Mouse (Mus musculus) midbrain, postnatal 0 days (tissue): ENCODE data around the gene Rgs9. TPM values are rescaled to one million over a fixed set of nuclear protein-coding genes. Genes with fewer than 3 reads are reported as not detected.

ENCODE experiments used
- ATAC-seq: fragments of 200-750 bp; cut with Nextera tagmentation; 2 replicates; pipeline ENCODE4 v1.8.0; 2017; ENCODE audit warnings: moderate number of reproducible peaks, mild to moderate bottlenecking, moderate TSS enrichment, moderate library complexity; ENCODE audit not compliant: low FRiP score
- DNase-seq: peaks from one replicate; pipeline ENCODE4 v3.0.0-alpha.2; 2015; ENCODE audit warnings: low spot score
- H3K27ac ChIP-seq: fragments of 300-500 bp; sonication (generic); 2 replicates; pipeline ENCODE4 v1.5.1; 2014; ENCODE audit warnings: low read depth, mild to moderate bottlenecking, low read length, mixed read lengths
- H3K27me3 ChIP-seq: fragments of 300-500 bp; sonication (generic); 2 replicates; pipeline ENCODE4 v1.6.1; 2014; ENCODE audit warnings: low read length, control low read depth, mixed read lengths; ENCODE audit not compliant: insufficient read depth
- H3K36me3 ChIP-seq: fragments of 300-500 bp; sonication (generic); 2 replicates; pipeline ENCODE4 v1.6.1; 2014; ENCODE audit warnings: low read length, control low read depth, mixed read lengths; ENCODE audit not compliant: insufficient read depth
- H3K4me1 ChIP-seq: fragments of 300-500 bp; sonication (generic); 2 replicates; pipeline ENCODE4 v1.6.1; 2014; ENCODE audit warnings: mild to moderate bottlenecking, control low read depth, antibody characterized with exemption, low read length, mixed read lengths; ENCODE audit not compliant: insufficient read depth
- H3K4me2 ChIP-seq: fragments of 300-500 bp; sonication (generic); 2 replicates; pipeline ENCODE4 v1.6.1; 2014; ENCODE audit warnings: low read depth, mild to moderate bottlenecking, low read length, mixed read lengths; ENCODE audit not compliant: poor library complexity, severe bottlenecking
- H3K4me3 ChIP-seq: fragments of 300-500 bp; sonication (generic); 2 replicates; pipeline ENCODE4 v1.5.1; 2014; ENCODE audit warnings: low read depth, mild to moderate bottlenecking, low read length, moderate library complexity
- H3K9ac ChIP-seq: fragments of 300-500 bp; sonication (generic); replicated peaks from 2 replicates; pipeline ENCODE4 v1.6.1; 2014; ENCODE audit warnings: mild to moderate bottlenecking, low read length, moderate library complexity, mixed read lengths; ENCODE audit not compliant: poor library complexity, severe bottlenecking
- H3K9me3 ChIP-seq: fragments of 300-500 bp; sonication (generic); 2 replicates; pipeline ENCODE4 v1.6.1; 2016; ENCODE audit warnings: low read length, control low read depth
- CTCF ChIP-seq: IDR thresholded peaks from 2 replicates; pipeline ENCODE4 v1.5.1; 2016; ENCODE audit warnings: antibody characterized with exemption, mild to moderate bottlenecking
- WGBS: fragments of 180-500 bp; shearing (Covaris S2); extraction: QIAGEN DNeasy Blood & Tissue Kit; methylation state at CpG from one replicate; pipeline ENCODE4 v1.1.7; 2014; 5-methylcytosine and 5-hydroxymethylcytosine counted together
- polyA plus RNA-seq: library from polyadenylated mRNA; unstranded; fragments of >200 nt; fragmentation: Nextera tagmentation; extraction: Ambion mirVana; gene quantifications from 2 replicates; pipeline ENCODE4 v1.2.1, GENCODE M21; 2015
- total RNA-seq: library from RNA; depleted of rRNA; stranded (reverse); fragments of >200 nt; gene quantifications from 2 replicates; pipeline ENCODE4 v1.2.3, GENCODE M21; 2014

Gene Rgs9
- total and polyA plus RNA-seq, 2 experiments from 2014 or later, result 23.3 to 33.8 TPM

GRCm38 (mm10) chr11:109329331-109329730, 31.4 kb upstream of the Rgs9 start:
- DNase-seq (no peak), ATAC-seq (no peak)
- H3K9ac ChIP-seq, result no peak overlapping the region
- no peaks in the 10 kb centered on the region for H3K4me1 ChIP-seq
- no peak for TF ChIP-seq CTCF
- H3K27ac ChIP-seq, result no peak overlapping the region
- no peaks in the 10 kb centered on the region for H3K9me3 ChIP-seq
- WGBS, result 50% methylated on average over 4 of the region's 4 CpGs
- no peak overlapping the region for H3K4me3 ChIP-seq
- no peaks in the 10 kb centered on the region for H3K27me3 ChIP-seq
- H3K4me2 ChIP-seq, result no peak overlapping the region
- H3K36me3 ChIP-seq, result no peaks in the 10 kb centered on the region

DNA sequence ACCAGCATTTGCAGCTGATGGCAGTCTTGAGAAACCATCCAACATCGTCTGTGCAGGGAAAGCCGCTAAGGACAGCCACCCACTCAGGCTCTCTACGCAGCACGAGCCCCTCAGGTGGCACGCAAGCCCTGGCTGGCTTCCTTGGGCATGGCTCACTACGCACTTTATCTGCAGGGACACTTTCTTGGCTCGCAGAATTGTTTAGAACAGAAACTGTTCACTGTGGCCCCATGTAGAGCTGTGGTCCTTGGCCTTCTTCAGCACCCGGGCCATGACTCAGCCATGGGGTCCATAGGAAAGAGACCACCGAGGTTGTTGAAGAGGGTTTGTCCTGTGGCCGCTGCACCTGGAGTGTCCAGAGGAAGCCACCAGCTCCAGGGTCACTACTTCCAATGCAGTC, 30.0 kb upstream of the Rgs9 start:
- Histone ChIP-seq H3K4me3 (no peak overlapping the region), H3K36me3 (no peaks in the 10 kb centered on the region), H3K4me2 (no peak overlapping the region), H3K9me3 (no peaks in the 10 kb centered on the region), H3K27ac (no peak overlapping the region), H3K9ac (no peak overlapping the region), H3K4me1 (no peaks in the 10 kb centered on the region), H3K27me3 (no peaks in the 10 kb centered on the region)
- no peak for DNase-seq
- TF ChIP-seq CTCF, result no peak
- no peak for ATAC-seq
- 83% methylated on average over 10 of the region's 10 CpGs for WGBS

DNA sequence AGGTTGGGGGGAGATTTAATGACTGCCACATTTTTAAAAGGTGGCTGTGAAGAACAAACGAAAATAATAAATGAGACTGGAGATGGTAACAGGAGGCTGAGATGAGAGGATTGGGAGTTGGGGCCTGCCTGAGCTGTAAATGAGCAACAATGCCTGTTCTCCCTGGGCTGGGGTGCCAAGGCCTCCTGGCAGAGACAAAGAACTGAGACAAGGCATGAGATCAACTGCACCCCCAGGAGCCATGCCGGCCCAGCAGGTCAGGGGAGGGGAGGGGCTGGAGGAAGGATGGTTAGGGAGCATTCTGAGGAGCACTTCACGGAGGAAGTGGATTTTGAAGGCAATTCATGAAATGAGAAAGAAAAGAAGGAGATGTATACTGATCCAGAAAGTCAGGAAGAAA, 29.5 kb upstream of the Rgs9 start:
- ATAC-seq (no peak), DNase-seq (no peak)
- Histone ChIP-seq H3K9me3 (no peaks in the 10 kb centered on the region), H3K36me3 (no peaks in the 10 kb centered on the region), H3K4me2 (no peak overlapping the region), H3K27me3 (no peaks in the 10 kb centered on the region), H3K27ac (no peak overlapping the region), H3K4me1 (no peaks in the 10 kb centered on the region), H3K9ac (no peak overlapping the region), H3K4me3 (no peak overlapping the region)
- TF ChIP-seq CTCF, result no peak
- WGBS, result 29% methylated on average over 3 of the region's 3 CpGs

- H3K27me3 ChIP-seq, result no peaks in the 10 kb centered on the region
- WGBS, result 77% methylated on average over 13 of the region's 13 CpGs
- H3K4me3 ChIP-seq, result no peak overlapping the region
- TF ChIP-seq CTCF, result no peak
- H3K9me3 ChIP-seq, result no peaks in the 10 kb centered on the region
- no peaks in the 10 kb centered on the region for H3K36me3 ChIP-seq
- no peak overlapping the region for H3K9ac ChIP-seq
- ATAC-seq (no peak), DNase-seq (no peak)
- H3K4me2 ChIP-seq, result no peak overlapping the region
- no peak overlapping the region for H3K27ac ChIP-seq
- H3K4me1 ChIP-seq, result no peaks in the 10 kb centered on the region
These were observed 28.3 kb upstream of the Rgs9 start for GRCm38 (mm10) chr11:109326270-109326669.

- no peak overlapping the region for H3K4me2 ChIP-seq
- DNase-seq (peak; percentile 94), ATAC-seq (peak; percentile 90)
- no peaks in the 10 kb centered on the region for H3K27me3 ChIP-seq
- WGBS, result 27% methylated on average over 8 of the region's 8 CpGs
- no peaks in the 10 kb centered on the region for H3K9me3 ChIP-seq
- no peak overlapping the region for H3K4me3 ChIP-seq
- no peaks in the 10 kb centered on the region for H3K4me1 ChIP-seq
- peak overlapping the region; percentile 27; the same call in 1 of the 2 replicates for H3K27ac ChIP-seq
- TF ChIP-seq CTCF, result no peak
- H3K36me3 ChIP-seq, result no peaks in the 10 kb centered on the region
- no peak overlapping the region for H3K9ac ChIP-seq
These were observed 22.5 kb upstream of the Rgs9 start for GRCm38 (mm10) chr11:109320361-109320933.

GRCm38 (mm10) chr11:109319946-109320345, 22.0 kb upstream of the Rgs9 start:
- 76% methylated on average over 5 of the region's 5 CpGs for WGBS
- no peak for ATAC-seq

More at GRCm38 (mm10) chr11:109319946-109320345, 22.0 kb upstream of the Rgs9 start:
- DNase-seq, result peak; percentile 62
- Histone ChIP-seq H3K27me3 (no peaks in the 10 kb centered on the region), H3K9me3 (no peaks in the 10 kb centered on the region), H3K4me1 (no peaks in the 10 kb centered on the region), H3K9ac (no peak overlapping the region), H3K36me3 (no peaks in the 10 kb centered on the region), H3K27ac (no peak overlapping the region), H3K4me2 (no peak overlapping the region), H3K4me3 (no peak overlapping the region)
- no peak for TF ChIP-seq CTCF
